Mouse (Mus musculus) forebrain, embryonic 13.5 days (tissue): Measurements from ENCODE around the gene Smoc1. TPM values are rescaled to one million over a fixed set of nuclear protein-coding genes. Genes with fewer than 3 reads are reported as not detected.
A peak's percentile ranks its signal among the peaks of the same experiment; 100 is the strongest.

Source experiments
- ATAC-seq: fragments of 200-750 bp; cut with Nextera tagmentation; 2 replicates; pipeline ENCODE4 v1.8.0; 2017
- H3K27ac ChIP-seq: fragments of 300-500 bp; sonication (generic); 2 replicates; pipeline ENCODE4 v1.5.1; 2015; ENCODE audit warnings: inconsistent platforms, mild to moderate bottlenecking, moderate library complexity
- H3K27me3 ChIP-seq: fragments of 300-500 bp; sonication (generic); 2 replicates; pipeline ENCODE4 v1.6.1; 2015; ENCODE audit warnings: mild to moderate bottlenecking, inconsistent platforms
- H3K36me3 ChIP-seq: fragments of 300-500 bp; sonication (generic); 2 replicates; pipeline ENCODE4 v1.6.1; 2015; ENCODE audit warnings: mild to moderate bottlenecking, inconsistent platforms; ENCODE audit not compliant: poor library complexity, severe bottlenecking
- H3K4me1 ChIP-seq: fragments of 300-500 bp; sonication (generic); 2 replicates; pipeline ENCODE4 v1.6.1; 2015; ENCODE audit warnings: inconsistent platforms
- H3K4me2 ChIP-seq: fragments of 300-500 bp; sonication (generic); 2 replicates; pipeline ENCODE4 v1.6.1; 2015; ENCODE audit warnings: inconsistent platforms, mild to moderate bottlenecking, moderate library complexity
- H3K4me3 ChIP-seq: fragments of 300-500 bp; sonication (generic); 2 replicates; pipeline ENCODE4 v1.5.1; 2015; ENCODE audit warnings: mild to moderate bottlenecking, inconsistent platforms
- H3K9ac ChIP-seq: fragments of 300-500 bp; sonication (generic); 2 replicates; pipeline ENCODE4 v1.6.1; 2015; ENCODE audit warnings: mild to moderate bottlenecking, inconsistent platforms
- H3K9me3 ChIP-seq: fragments of 300-500 bp; sonication (generic); replicated peaks from 2 replicates; pipeline ENCODE4 v1.6.1; 2016; ENCODE audit warnings: inconsistent platforms
- WGBS: fragments of 180-500 bp; shearing (Covaris S2); methylation state at CpG from one replicate; pipeline ENCODE4 v1.1.7; 2015; 5-methylcytosine and 5-hydroxymethylcytosine counted together
- polyA plus RNA-seq: library from polyadenylated mRNA; unstranded; fragments of >200 nt; fragmentation: Nextera tagmentation; extraction: Ambion mirVana; gene quantifications from 2 replicates; pipeline ENCODE4 v1.2.1, GENCODE M21; 2015

The Smoc1 gene
- polyA plus RNA-seq, 1 experiment from 2014 or later, result 6.4 TPM

DNA sequence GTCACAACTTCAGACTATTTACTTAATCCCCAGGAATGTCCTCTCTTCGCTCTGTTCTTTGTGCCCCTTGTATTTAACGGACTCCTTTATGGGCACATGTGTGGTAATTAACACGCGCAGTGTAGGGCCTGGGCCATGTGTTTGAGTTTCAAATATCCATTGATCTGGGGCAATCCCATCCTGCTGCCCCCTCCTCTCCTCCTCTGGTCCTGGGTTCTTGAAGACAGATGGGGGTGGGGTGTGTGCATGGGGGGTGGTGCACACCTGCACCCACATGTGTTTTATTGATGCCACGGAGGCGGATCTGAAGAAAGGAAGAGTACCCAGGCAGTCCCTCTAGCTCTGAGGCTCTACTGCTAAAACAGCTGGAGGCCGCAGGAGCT is 114.7 kb downstream of the Smoc1 start:
- no peaks in the 10 kb centered on the region for H3K27me3 ChIP-seq
- no peak overlapping the region for H3K4me3 ChIP-seq
- H3K36me3 ChIP-seq, result no peaks in the 10 kb centered on the region
- 0 out of 2 replicates have a peak, but pooled peaks have one; percentile 24 for ATAC-seq
- no peaks in the 10 kb centered on the region for H3K9me3 ChIP-seq
- H3K27ac ChIP-seq, result no peak overlapping the region
- H3K4me2 ChIP-seq, result no peak overlapping the region
- WGBS, result 16% methylated on average over 7 of the region's 7 CpGs
- no peak overlapping the region for H3K9ac ChIP-seq
- peaks cover 22% of the 10 kb centered on the region for H3K4me1 ChIP-seq

DNA sequence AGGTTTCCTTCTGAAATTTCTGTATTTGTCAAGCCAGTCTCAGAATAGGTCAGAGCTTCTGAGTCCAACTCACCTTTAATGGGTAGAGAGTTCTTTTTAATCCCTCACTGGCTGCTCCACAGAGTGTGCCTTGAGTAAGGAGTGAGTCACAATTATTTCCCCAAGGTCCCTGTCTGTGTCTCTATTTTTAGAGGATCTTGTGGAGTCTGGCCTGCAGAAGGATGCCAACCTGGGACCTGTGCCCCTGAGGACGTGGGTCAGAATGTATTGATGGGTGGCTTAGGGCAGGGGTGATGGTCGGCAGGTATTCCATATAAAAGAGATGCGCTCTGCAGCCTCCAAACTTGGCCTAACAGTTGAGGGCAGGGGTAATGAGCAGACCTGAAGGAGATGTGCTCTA is 115.6 kb downstream of the Smoc1 start:
- Histone ChIP-seq H3K9ac (no peak overlapping the region), H3K27ac (no peak overlapping the region), H3K4me2 (no peak overlapping the region), H3K4me3 (no peak overlapping the region), H3K27me3 (no peaks in the 10 kb centered on the region), H3K4me1 (peaks cover 28% of the 10 kb centered on the region), H3K9me3 (no peaks in the 10 kb centered on the region), H3K36me3 (no peaks in the 10 kb centered on the region)
- WGBS, result 93% methylated on average over 3 of the region's 3 CpGs
- ATAC-seq, result no peak

DNA sequence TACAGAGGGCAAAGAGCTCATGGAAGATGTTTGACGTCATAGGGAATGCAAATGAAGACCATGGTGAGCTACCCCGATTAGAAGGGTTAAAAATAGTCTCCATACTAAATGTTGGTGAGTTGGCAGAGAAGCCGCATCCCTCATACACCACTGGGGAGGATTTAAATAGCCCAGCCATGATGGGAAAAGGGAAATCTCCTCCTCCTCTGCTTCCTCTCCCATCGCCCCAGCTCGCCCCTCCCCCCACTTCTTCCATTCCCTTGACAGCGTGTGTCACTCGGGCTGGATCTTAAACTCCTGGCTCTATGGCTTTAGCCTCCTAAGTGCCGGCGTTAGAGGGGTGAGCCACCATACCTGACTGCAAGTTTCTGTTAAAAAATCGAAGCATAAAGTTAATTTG is 117.6 kb downstream of the Smoc1 start:
- H3K4me1 ChIP-seq, result peaks cover 28% of the 10 kb centered on the region
- no peak overlapping the region for H3K4me3 ChIP-seq
- ATAC-seq, result no peak
- no peaks in the 10 kb centered on the region for H3K27me3 ChIP-seq
- no peak overlapping the region for H3K27ac ChIP-seq
- H3K9ac ChIP-seq, result no peak overlapping the region
- H3K36me3 ChIP-seq, result no peaks in the 10 kb centered on the region
- no peaks in the 10 kb centered on the region for H3K9me3 ChIP-seq
- no peak overlapping the region for H3K4me2 ChIP-seq
- 56% methylated on average over 10 of the region's 10 CpGs for WGBS

DNA sequence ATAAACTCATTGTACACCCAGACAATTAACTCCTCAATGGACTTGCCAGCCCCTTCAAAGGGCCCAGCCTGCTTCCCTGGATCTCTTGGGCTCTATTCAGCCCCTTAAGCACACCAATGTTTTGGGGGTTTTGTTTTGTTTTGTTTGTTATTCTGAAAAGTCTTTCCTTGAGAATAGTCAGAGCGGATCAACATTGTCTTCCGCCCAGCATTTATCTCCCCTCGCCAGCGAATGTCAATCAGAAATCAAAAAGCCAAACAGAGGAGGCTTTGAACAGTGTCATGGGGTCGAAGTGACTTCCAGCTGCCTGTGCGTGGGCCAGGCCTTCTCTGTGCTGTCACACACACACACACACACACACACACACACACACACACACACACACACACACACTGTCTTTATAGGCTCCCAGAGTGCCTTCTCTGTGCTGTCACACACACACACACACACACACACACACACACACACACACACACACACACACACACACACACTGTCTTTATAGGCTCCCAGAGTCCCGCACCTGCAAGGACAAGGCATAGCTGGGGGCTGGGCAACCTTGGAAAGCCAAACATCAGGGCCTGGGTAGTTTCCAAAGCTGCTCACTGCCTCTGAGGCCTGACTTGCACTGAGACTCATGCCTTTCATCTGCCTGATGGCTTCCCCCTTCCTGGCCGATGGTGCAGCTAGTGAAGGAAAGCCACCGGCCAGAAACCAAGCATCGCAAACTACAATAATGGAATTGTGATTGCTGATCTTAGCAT is 120.0 kb downstream of the Smoc1 start:
- no peak for ATAC-seq
- 12% methylated on average over 10 of the region's 10 CpGs for WGBS
- Histone ChIP-seq H3K27ac (no peak overlapping the region), H3K27me3 (no peaks in the 10 kb centered on the region), H3K9ac (no peak overlapping the region), H3K36me3 (no peaks in the 10 kb centered on the region), H3K4me1 (peaks cover 16% of the 10 kb centered on the region), H3K4me2 (no peak overlapping the region), H3K9me3 (no peaks in the 10 kb centered on the region), H3K4me3 (no peak overlapping the region)

DNA sequence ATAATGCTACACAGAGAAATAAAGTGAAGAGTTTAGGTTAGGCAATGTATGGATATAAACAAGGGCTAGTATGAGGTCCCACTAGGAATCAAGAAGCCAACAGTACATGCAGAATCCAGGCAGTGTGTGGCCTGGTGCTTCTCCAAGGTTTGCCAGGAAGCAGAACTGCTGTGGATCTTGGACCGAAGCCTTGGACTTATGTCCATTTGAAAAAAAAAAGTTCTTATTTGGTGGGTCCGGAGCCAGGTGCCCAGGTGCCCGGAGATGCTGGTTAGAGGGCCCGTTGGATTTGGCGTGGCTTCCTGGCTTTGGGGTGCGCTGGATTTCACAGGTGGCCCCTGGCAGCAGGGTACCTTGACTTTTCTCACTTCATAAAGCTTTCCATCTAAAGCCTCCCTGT is 121.3 kb downstream of the Smoc1 start:
- Histone ChIP-seq H3K9me3 (no peaks in the 10 kb centered on the region), H3K36me3 (no peaks in the 10 kb centered on the region), H3K4me1 (peaks cover 12% of the 10 kb centered on the region), H3K4me3 (no peak overlapping the region), H3K27ac (no peak overlapping the region), H3K9ac (no peak overlapping the region), H3K4me2 (no peak overlapping the region), H3K27me3 (no peaks in the 10 kb centered on the region)
- WGBS, result 99% methylated on average over 6 of the region's 6 CpGs
- ATAC-seq, result no peak

DNA sequence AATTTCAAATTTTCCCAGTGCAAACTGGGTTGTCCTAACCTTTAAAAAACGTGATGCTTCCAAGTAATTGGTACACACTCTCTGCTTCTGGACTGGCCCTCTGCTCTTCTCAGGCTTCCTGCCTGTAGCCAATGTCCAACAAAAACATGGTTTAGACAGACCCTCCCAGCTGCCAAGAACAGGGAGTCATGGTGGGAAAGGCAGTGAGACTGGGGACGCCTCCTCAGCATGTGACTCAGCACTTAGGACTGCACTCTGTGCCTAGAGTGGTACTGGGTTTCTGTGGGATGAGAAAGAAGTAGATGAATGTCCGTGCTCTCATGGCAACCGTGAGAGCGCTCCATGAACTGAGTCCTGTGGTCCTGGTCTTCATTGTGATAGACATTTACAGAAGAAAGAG is 124.3 kb downstream of the Smoc1 start:
- no peak overlapping the region for H3K4me2 ChIP-seq
- H3K27me3 ChIP-seq, result no peaks in the 10 kb centered on the region
- H3K36me3 ChIP-seq, result no peaks in the 10 kb centered on the region
- no peak overlapping the region for H3K27ac ChIP-seq
- no peak for ATAC-seq
- 81% methylated on average over 5 of the region's 5 CpGs for WGBS
- H3K4me3 ChIP-seq, result no peak overlapping the region
- H3K9ac ChIP-seq, result no peak overlapping the region
- peaks cover 10% of the 10 kb centered on the region for H3K4me1 ChIP-seq
- H3K9me3 ChIP-seq, result no peaks in the 10 kb centered on the region

DNA sequence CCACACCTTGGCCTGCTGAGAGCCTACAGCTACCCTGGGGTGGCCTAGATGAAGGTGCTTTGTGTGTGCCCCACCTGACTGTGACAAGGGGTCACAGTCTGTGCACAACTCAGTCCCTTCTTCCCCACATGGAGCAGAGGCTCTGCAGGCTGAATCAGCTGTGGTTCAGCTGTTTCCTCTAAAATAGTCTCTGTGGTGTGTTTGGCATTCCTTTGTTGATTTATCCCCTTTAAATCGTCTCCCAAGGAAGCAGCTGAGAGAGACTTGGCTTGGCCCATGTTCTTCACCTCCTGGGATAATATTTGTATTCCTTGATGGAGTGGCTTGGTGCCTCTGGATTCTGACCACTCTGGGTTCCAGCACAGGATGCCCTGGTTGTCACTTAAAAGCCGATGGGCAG is 125.5 kb downstream of the Smoc1 start:
- Histone ChIP-seq H3K4me2 (no peak overlapping the region), H3K4me1 (no peaks in the 10 kb centered on the region), H3K9me3 (no peaks in the 10 kb centered on the region), H3K9ac (no peak overlapping the region), H3K4me3 (no peak overlapping the region), H3K27ac (no peak overlapping the region), H3K27me3 (no peaks in the 10 kb centered on the region), H3K36me3 (no peaks in the 10 kb centered on the region)
- 73% methylated on average over 2 of the region's 2 CpGs for WGBS
- ATAC-seq, result no peak

DNA sequence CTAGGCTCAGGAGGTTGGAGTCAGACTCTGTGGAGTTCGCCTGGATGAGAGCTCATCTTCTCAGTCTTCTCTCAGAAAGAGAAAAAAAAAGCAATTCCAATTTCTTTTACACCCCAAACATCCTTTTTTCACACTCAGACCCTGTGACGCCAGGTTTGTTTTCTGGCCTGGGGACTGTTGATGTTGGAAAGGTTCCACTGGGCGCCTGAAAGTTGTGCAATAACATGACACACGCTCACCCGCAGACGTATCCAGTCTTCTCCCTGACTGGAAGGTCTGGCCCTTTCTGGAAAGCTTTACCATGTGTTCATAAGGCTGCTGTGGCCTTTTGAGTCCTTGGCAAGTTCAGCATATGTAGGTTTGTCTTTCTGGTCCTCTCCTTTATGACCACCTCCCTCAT is 129.1 kb downstream of the Smoc1 start:
- 85% methylated on average over 6 of the region's 6 CpGs for WGBS
- H3K4me2 ChIP-seq, result no peak overlapping the region
- H3K9me3 ChIP-seq, result no peaks in the 10 kb centered on the region
- H3K27me3 ChIP-seq, result no peaks in the 10 kb centered on the region
- no peak overlapping the region for H3K27ac ChIP-seq
- H3K4me3 ChIP-seq, result no peak overlapping the region
- H3K4me1 ChIP-seq, result no peaks in the 10 kb centered on the region
- no peaks in the 10 kb centered on the region for H3K36me3 ChIP-seq
- no peak for ATAC-seq
- no peak overlapping the region for H3K9ac ChIP-seq

DNA sequence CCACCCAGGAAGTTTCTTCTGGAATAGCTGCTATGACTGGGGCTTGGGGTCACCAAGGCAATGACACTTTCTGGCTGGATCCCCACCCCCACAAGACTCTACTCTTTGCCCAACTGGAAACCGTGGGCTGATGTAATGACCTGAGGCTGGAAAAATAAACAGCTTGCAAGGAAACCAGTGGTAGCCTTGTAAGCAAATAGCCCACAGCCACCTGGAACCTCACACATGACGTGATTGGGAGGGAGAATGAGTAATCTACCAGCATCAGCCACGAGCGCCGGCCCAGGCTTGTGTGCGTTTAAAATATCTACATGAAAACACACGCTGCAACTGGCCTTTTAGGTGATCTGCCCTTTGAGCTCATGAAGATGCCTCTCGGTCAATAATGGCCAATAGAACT is 130.2 kb downstream of the Smoc1 start:
- Histone ChIP-seq H3K4me3 (no peak overlapping the region), H3K9me3 (no peaks in the 10 kb centered on the region), H3K36me3 (no peaks in the 10 kb centered on the region), H3K27me3 (no peaks in the 10 kb centered on the region), H3K27ac (no peak overlapping the region), H3K4me2 (no peak overlapping the region), H3K4me1 (no peaks in the 10 kb centered on the region), H3K9ac (no peak overlapping the region)
- WGBS, result 89% methylated on average over 8 of the region's 8 CpGs
- ATAC-seq, result no peak

DNA sequence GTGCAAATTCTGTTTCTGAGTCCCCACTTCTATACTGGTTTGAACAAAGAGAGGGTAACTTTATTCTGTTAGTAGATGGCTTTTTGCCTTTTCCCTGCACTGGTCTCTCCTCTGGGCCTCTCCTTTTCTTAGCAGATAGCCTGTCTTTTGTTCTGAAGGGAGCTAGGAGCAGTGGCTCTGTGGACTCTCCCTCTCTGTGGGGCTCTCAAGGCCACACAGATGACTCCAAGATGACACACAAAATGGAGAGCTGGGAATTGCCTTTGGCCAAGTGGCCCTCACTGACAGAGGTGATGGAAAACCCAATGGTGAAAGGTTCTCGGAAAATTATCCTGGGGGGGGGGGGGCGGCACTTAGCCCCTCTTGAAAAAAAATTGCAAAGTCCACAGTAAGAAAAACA is 133.3 kb downstream of the Smoc1 start:
- no peak for ATAC-seq
- WGBS, result 79% methylated on average over 2 of the region's 2 CpGs
- H3K36me3 ChIP-seq, result no peaks in the 10 kb centered on the region

DNA sequence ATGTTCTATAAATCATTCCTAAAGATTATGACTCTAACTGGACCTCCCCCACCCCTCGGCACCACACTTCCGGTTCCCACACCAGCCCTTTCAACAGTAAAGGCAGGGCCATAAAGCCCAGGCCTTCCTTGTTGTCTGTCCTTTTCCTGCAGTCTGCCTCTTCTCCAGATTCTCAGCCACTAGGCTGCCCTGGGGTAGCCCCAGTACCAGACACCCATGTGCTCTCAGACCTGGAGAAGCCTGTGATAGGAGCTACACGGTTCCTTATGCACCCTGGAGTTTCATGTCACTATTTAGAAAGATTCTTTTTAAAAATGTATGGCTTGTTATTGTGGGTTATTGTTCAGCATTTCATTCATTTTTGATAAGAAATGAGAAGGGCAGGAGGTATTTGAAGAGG is 133.8 kb downstream of the Smoc1 start:
- Histone ChIP-seq H3K4me3 (no peak overlapping the region), H3K9me3 (no peaks in the 10 kb centered on the region), H3K27me3 (no peaks in the 10 kb centered on the region), H3K4me2 (no peak overlapping the region), H3K36me3 (no peaks in the 10 kb centered on the region), H3K9ac (no peak overlapping the region), H3K27ac (no peak overlapping the region), H3K4me1 (no peaks in the 10 kb centered on the region)
- 95% methylated on average over 3 of the region's 3 CpGs for WGBS
- ATAC-seq, result no peak

More for the DNA sequence above, 133.3 kb downstream of the Smoc1 start:
- Histone ChIP-seq H3K4me1 (no peaks in the 10 kb centered on the region), H3K9ac (no peak overlapping the region), H3K4me2 (no peak overlapping the region), H3K27me3 (no peaks in the 10 kb centered on the region), H3K9me3 (no peaks in the 10 kb centered on the region), H3K27ac (no peak overlapping the region), H3K4me3 (no peak overlapping the region)

DNA sequence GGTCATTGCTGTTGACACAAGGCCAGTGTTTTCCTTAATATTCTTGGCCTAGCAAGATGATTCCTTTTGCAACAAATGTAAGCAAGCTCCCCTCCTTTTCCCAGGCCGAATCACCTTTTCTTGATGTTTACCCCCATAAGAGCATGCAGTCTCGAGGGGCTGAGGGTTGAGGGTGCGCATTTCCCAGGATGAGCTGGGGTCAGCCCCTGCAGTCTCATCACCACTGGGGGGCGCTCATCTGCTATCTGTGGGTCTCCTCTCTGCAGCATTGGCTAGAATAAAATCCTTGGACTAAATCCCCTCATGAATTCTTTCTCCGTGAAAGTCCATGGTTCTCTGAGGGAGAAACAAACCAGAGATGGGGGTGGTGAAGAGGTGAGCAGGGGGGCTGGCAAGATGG is 134.2 kb downstream of the Smoc1 start:
- no peaks in the 10 kb centered on the region for H3K9me3 ChIP-seq
- H3K9ac ChIP-seq, result no peak overlapping the region
- WGBS, result 65% methylated on average over 5 of the region's 5 CpGs
- ATAC-seq, result no peak
- H3K27me3 ChIP-seq, result no peaks in the 10 kb centered on the region
- H3K4me1 ChIP-seq, result peaks cover 2% of the 10 kb centered on the region; the same call in 1 of the 2 replicates
- H3K4me2 ChIP-seq, result no peak overlapping the region
- no peaks in the 10 kb centered on the region for H3K36me3 ChIP-seq
- no peak overlapping the region for H3K27ac ChIP-seq
- H3K4me3 ChIP-seq, result no peak overlapping the region

DNA sequence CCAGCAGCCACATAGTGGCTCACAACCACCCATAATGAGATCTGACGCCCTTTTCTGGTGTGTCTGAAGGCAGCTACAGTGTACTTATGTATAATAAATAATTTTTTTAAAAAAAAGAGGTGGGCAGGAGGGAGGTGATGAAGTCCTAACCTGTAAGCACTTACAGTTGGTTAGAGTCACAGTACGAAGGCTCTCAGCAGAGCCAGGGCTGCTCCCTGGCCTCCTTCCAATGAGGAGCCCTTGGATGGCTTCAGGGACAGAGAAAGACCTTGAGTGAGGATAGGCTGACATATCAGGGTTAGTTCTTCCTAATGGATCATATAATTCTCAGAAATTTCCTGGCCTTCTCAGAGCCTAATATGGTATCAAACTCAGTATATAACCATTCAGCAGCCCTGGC is 134.7 kb downstream of the Smoc1 start:
- Histone ChIP-seq H3K4me1 (peaks cover 6% of the 10 kb centered on the region), H3K27me3 (no peaks in the 10 kb centered on the region), H3K36me3 (no peaks in the 10 kb centered on the region), H3K4me3 (no peak overlapping the region), H3K27ac (no peak overlapping the region), H3K9ac (no peak overlapping the region), H3K9me3 (no peaks in the 10 kb centered on the region), H3K4me2 (no peak overlapping the region)
- 88% methylated on average over 2 of the region's 2 CpGs for WGBS
- ATAC-seq, result no peak
